Mouse (Mus musculus) liver, embryonic 12.5 days (tissue): ENCODE results near the gene Caln1. TPM values are rescaled to one million over a fixed set of nuclear protein-coding genes. Genes with fewer than 3 reads are reported as not detected.

Experiments used
- ATAC-seq: fragments of 200-750 bp; cut with Nextera tagmentation; 2 replicates; pipeline ENCODE4 v1.8.0; 2017; ENCODE audit warnings: moderate number of reproducible peaks, mild to moderate bottlenecking, moderate library complexity
- H3K27ac ChIP-seq: fragments of 300-500 bp; sonication (generic); 2 replicates; pipeline ENCODE4 v1.5.1; 2016; ENCODE audit warnings: mild to moderate bottlenecking
- H3K27me3 ChIP-seq: fragments of 300-500 bp; sonication (generic); replicated peaks from 2 replicates; pipeline ENCODE4 v1.6.1; 2016; ENCODE audit warnings: mild to moderate bottlenecking, moderate library complexity
- H3K36me3 ChIP-seq: fragments of 300-500 bp; sonication (generic); 2 replicates; pipeline ENCODE4 v1.6.1; 2016; ENCODE audit warnings: mild to moderate bottlenecking, moderate library complexity
- H3K4me1 ChIP-seq: fragments of 300-500 bp; sonication (generic); 2 replicates; pipeline ENCODE4 v1.6.1; 2016
- H3K4me2 ChIP-seq: fragments of 300-500 bp; sonication (generic); 2 replicates; pipeline ENCODE4 v1.6.1; 2016; ENCODE audit warnings: mild to moderate bottlenecking, moderate library complexity
- H3K4me3 ChIP-seq: fragments of 300-500 bp; sonication (generic); 2 replicates; pipeline ENCODE4 v1.5.1; 2016; ENCODE audit warnings: mild to moderate bottlenecking, moderate library complexity
- H3K9ac ChIP-seq: fragments of 300-500 bp; sonication (generic); 2 replicates; pipeline ENCODE4 v1.6.1; 2016; ENCODE audit warnings: mild to moderate bottlenecking, moderate library complexity
- H3K9me3 ChIP-seq: fragments of 300-500 bp; sonication (generic); replicated peaks from 2 replicates; pipeline ENCODE4 v1.6.1; 2016; ENCODE audit warnings: mild to moderate bottlenecking, moderate library complexity
- WGBS: fragments of 180-500 bp; shearing (Covaris S2); methylation state at CpG from one replicate; pipeline ENCODE4 v1.1.7; 2016; ENCODE audit not compliant: insufficient replicate concordance; 5-methylcytosine and 5-hydroxymethylcytosine counted together
- polyA plus RNA-seq: library from polyadenylated mRNA; unstranded; fragments of >200 nt; fragmentation: Nextera tagmentation; extraction: Ambion mirVana; gene quantifications from 2 replicates; pipeline ENCODE4 v1.2.1, GENCODE M21; 2016

The Caln1 gene
- polyA plus RNA-seq, 1 experiment from 2014 or later = not detected

DNA sequence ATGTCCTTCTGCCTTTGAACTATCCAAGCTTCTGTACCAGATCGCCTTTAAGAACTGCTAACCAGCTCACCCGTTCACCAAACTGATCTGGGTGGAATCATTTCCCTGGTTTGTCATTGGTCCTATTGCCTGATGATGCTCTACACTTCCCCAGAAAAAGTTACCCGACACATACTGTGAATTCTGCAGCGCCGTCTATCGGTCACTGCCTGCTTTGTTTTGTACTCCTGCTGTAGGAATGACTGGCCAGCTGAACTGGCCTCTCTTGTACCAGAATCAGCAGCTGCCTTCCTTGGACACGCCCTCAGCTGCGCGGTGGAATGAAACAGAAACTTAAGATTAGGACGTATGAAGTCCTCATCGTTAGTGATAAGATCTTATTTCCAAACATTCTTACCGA, 107.5 kb downstream of the Caln1 start:
- no peak for ATAC-seq
- H3K4me3 ChIP-seq = no peak overlapping the region
- 0 out of 2 replicates have a peak, but pooled peaks cover 3% of the 10 kb centered on the region for H3K9me3 ChIP-seq
- no peaks in the 10 kb centered on the region for H3K4me1 ChIP-seq
- no peak overlapping the region for H3K27ac ChIP-seq
- H3K9ac ChIP-seq = no peak overlapping the region
- H3K4me2 ChIP-seq = no peak overlapping the region
- H3K36me3 ChIP-seq = no peaks in the 10 kb centered on the region
- 59% methylated on average over 12 of the region's 12 CpGs for WGBS
- no peaks in the 10 kb centered on the region for H3K27me3 ChIP-seq

DNA sequence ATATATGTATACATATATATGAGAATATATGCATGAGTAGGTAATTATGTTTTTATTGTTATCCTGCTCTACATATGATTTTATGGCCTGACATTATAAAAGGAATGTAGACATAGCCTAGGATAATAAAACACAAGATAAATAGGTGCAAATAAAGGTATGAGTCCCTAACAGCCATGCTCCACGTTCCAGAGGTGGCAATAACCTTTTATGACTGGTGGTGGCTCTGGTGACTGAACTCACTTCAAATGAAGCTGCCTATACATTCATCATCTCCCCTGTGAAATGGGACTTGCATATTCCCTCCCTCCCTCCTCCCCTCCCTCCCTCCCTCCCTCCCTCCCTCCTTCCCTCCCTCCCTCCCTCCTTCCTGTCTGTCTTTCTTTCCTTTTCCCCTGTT, 111.0 kb downstream of the Caln1 start:
- no peak overlapping the region for H3K27ac ChIP-seq
- WGBS = 60% methylated on average over 1 of the region's 1 CpGs
- no peaks in the 10 kb centered on the region for H3K4me1 ChIP-seq
- no peak overlapping the region for H3K9ac ChIP-seq
- no peak for ATAC-seq
- H3K4me3 ChIP-seq = no peak overlapping the region
- no peak overlapping the region for H3K4me2 ChIP-seq
- H3K36me3 ChIP-seq = no peaks in the 10 kb centered on the region
- H3K27me3 ChIP-seq = no peaks in the 10 kb centered on the region
- 0 out of 2 replicates have a peak, but pooled peaks cover 11% of the 10 kb centered on the region for H3K9me3 ChIP-seq

DNA sequence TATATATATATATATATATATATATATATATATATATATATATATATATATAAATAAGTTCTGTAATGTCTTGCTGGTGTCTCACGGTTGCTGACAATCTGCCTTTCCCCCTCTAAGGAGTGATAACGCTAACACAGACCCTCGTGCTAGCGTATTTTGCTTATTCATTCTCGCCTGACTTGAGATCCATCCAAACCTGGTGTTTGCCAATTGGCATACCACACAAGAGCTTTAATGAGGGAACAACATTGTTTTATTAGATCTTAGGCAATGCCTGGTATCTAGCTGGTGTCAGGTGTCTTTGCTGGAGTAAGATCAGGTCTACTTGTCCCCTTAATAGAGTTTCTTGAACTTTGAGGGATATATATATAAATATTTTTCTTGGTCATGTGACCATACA, 122.2 kb downstream of the Caln1 start:
- H3K9ac ChIP-seq = no peak overlapping the region
- no peak overlapping the region for H3K4me3 ChIP-seq
- 73% methylated on average over 5 of the region's 5 CpGs for WGBS
- no peaks in the 10 kb centered on the region for H3K4me1 ChIP-seq
- H3K36me3 ChIP-seq = no peaks in the 10 kb centered on the region
- H3K27me3 ChIP-seq = no peaks in the 10 kb centered on the region
- H3K4me2 ChIP-seq = no peak overlapping the region
- H3K27ac ChIP-seq = no peak overlapping the region
- ATAC-seq = no peak
- no peaks in the 10 kb centered on the region for H3K9me3 ChIP-seq

DNA sequence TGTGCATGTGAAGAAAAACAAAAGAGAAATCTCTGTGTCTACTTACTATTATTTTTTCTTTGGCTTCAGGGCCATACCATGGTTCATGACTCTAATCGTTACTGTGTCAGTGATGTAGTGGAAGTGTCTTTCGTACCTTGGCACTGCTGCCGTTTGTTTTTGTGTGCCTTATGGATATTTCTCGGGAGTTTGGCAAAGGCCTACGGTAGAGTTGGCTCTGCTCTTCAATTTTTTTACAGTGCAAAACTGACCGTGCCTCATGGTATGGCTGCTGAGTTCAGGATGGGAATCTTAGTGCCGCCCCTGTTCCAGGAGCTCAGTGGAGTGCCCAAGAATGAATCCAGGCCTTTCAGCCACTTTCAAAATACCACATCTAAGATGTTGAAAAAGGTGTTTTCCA, 123.0 kb downstream of the Caln1 start:
- Histone ChIP-seq H3K4me2 (no peak overlapping the region), H3K27me3 (no peaks in the 10 kb centered on the region), H3K9me3 (no peaks in the 10 kb centered on the region), H3K27ac (no peak overlapping the region), H3K4me3 (no peak overlapping the region), H3K9ac (no peak overlapping the region), H3K4me1 (no peaks in the 10 kb centered on the region), H3K36me3 (no peaks in the 10 kb centered on the region)
- ATAC-seq = no peak
- WGBS = 59% methylated on average over 7 of the region's 7 CpGs

DNA sequence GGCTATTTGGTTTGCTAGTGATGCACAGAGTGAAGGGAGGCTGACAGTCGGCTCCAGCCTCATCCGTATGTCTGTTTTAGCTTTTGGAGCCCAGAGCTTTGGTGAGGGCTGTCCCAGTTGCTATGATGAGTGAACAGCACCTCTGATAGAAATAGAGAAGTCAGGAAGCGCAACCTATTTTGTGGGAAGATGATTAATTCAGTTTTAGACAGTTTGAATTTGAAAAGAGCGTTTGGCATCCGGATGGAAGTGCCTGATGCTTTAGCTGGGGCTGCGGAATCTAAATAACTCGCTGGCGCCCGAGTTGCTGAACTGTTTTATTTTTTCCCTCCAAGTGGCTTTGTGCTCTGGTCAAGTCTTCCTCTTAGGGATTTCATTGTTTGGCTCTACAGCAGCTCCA, 133.3 kb downstream of the Caln1 start:
- no peak overlapping the region for H3K4me2 ChIP-seq
- no peaks in the 10 kb centered on the region for H3K36me3 ChIP-seq
- no peak for ATAC-seq
- no peaks in the 10 kb centered on the region for H3K27me3 ChIP-seq
- peaks cover 9% of the 10 kb centered on the region; the same call in 1 of the 2 replicates for H3K9me3 ChIP-seq
- no peaks in the 10 kb centered on the region for H3K4me1 ChIP-seq
- H3K4me3 ChIP-seq = no peak overlapping the region
- no peak overlapping the region for H3K9ac ChIP-seq
- WGBS = 70% methylated on average over 9 of the region's 9 CpGs
- no peak overlapping the region for H3K27ac ChIP-seq

DNA sequence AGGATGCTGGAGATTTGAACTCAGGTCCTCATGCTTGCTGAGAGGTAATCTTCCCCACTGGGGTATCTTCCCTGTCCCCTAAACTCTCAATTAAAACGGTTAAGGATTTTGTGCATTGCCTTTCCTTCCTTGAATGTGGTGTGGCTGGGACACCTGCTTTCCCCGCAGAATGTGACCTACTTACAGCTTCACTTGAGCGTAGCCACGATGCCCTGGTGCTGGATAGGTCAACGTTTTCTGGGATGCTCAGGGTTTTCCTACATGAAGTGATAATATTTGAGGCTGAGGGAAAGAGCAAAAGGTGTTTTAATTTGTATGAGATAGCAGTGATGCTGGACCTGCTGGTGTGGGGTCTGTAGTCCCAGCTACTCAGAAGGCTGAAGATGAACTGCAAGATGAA, 135.6 kb downstream of the Caln1 start:
- WGBS = 63% methylated on average over 5 of the region's 5 CpGs
- H3K36me3 ChIP-seq = no peaks in the 10 kb centered on the region
- H3K9me3 ChIP-seq = peaks cover 15% of the 10 kb centered on the region; the same call in 1 of the 2 replicates
- H3K27ac ChIP-seq = no peak overlapping the region
- no peak overlapping the region for H3K9ac ChIP-seq
- no peak for ATAC-seq
- no peaks in the 10 kb centered on the region for H3K27me3 ChIP-seq
- no peak overlapping the region for H3K4me3 ChIP-seq
- no peak overlapping the region for H3K4me2 ChIP-seq
- H3K4me1 ChIP-seq = no peaks in the 10 kb centered on the region

DNA sequence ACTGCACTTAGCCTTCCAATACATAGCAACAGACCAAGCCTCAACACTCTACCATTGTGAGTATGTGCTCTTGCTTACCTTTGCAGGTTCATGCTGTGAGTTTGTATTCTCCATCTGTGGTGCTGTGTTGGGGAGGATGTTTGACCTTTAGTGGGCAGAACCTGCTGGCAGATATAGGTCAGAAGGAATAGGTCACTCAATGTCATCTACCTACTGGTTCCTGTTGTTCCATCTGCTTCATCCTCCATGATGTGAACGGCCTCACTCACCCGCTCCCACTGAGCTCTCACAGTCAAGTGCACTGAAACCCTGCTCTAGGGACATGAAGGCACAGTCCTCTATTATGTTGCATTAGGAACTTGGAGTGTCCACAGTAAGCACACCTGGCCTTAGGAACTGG, 141.3 kb downstream of the Caln1 start:
- H3K36me3 ChIP-seq = no peaks in the 10 kb centered on the region
- no peak overlapping the region for H3K4me3 ChIP-seq
- no peak overlapping the region for H3K27ac ChIP-seq
- no peak overlapping the region for H3K4me2 ChIP-seq
- WGBS = 76% methylated on average over 2 of the region's 2 CpGs
- no peaks in the 10 kb centered on the region for H3K4me1 ChIP-seq
- ATAC-seq = no peak
- H3K9ac ChIP-seq = no peak overlapping the region
- H3K27me3 ChIP-seq = no peaks in the 10 kb centered on the region
- H3K9me3 ChIP-seq = peaks cover 18% of the 10 kb centered on the region

DNA sequence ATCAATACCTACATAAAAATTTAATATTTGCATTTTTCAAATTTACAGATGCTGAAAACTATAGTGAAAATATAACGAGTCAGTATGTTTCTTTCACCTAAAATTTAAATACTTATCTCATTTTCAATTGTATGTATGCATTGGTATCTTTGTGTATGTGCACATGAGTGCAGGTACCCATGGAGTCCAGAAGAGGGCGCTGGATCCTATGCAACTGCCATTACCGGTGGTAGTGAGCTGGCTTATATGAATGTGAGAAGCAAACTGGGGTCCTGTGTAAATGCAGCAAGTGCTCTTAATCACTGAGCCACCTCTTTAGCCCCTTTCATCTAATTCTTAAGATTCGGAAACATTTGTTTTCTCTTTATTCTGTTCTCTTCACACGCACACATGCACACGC, 146.1 kb downstream of the Caln1 start:
- no peak overlapping the region for H3K27ac ChIP-seq
- H3K36me3 ChIP-seq = no peaks in the 10 kb centered on the region
- H3K4me3 ChIP-seq = no peak overlapping the region
- no peaks in the 10 kb centered on the region for H3K27me3 ChIP-seq
- H3K4me2 ChIP-seq = no peak overlapping the region
- H3K9ac ChIP-seq = no peak overlapping the region
- no peaks in the 10 kb centered on the region for H3K4me1 ChIP-seq
- 60% methylated on average over 6 of the region's 6 CpGs for WGBS
- peaks cover 12% of the 10 kb centered on the region for H3K9me3 ChIP-seq
- no peak for ATAC-seq

DNA sequence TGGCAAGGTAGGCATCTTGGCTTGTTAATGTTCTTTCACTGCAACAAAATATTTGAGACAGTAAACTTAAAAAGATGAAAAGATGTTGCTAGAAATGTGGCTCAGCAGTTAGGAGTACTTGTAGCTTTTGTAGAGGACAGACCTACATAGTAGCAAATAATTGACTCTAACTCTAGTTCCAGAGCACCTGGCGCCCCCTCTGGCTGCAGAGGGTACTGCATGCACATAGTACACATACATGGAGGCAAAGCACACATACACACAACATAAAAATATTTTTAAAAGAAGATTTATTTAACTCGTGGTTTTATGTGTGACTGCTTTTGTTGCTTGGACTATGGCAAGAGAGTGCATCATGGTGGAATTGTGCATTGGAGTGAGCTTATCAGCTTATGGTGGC, 151.3 kb downstream of the Caln1 start:
- H3K4me1 ChIP-seq = no peaks in the 10 kb centered on the region
- H3K36me3 ChIP-seq = no peaks in the 10 kb centered on the region
- no peaks in the 10 kb centered on the region for H3K27me3 ChIP-seq
- H3K4me3 ChIP-seq = no peak overlapping the region
- no peak overlapping the region for H3K4me2 ChIP-seq
- ATAC-seq = no peak
- no peak overlapping the region for H3K9ac ChIP-seq
- WGBS = 39% methylated on average over 2 of the region's 2 CpGs
- H3K27ac ChIP-seq = no peak overlapping the region
- H3K9me3 ChIP-seq = peaks cover 15% of the 10 kb centered on the region

DNA sequence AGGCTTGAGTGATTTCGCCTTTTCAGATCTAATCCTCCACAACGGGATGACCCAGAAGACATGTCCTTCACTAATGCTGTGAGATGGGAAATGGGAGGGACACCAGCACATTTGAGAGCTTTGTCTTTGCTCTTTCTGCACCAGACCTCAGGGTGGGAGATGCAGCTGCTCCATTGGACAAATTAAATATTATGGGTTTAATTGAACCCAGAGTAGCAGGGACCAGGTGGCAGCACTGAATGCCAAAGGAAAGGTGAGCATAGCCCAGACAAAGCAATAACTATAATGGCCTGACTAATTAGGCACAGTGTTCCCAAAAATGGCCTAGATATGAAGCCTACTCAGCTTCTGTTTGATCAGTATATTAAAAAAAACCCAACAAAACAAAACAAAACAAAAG, 158.2 kb downstream of the Caln1 start:
- no peak for ATAC-seq
- 62% methylated on average over 2 of the region's 2 CpGs for WGBS
- Histone ChIP-seq H3K9ac (no peak overlapping the region), H3K4me1 (no peaks in the 10 kb centered on the region), H3K9me3 (peaks cover 13% of the 10 kb centered on the region), H3K27ac (no peak overlapping the region), H3K27me3 (no peaks in the 10 kb centered on the region), H3K4me2 (no peak overlapping the region), H3K36me3 (no peaks in the 10 kb centered on the region), H3K4me3 (no peak overlapping the region)

DNA sequence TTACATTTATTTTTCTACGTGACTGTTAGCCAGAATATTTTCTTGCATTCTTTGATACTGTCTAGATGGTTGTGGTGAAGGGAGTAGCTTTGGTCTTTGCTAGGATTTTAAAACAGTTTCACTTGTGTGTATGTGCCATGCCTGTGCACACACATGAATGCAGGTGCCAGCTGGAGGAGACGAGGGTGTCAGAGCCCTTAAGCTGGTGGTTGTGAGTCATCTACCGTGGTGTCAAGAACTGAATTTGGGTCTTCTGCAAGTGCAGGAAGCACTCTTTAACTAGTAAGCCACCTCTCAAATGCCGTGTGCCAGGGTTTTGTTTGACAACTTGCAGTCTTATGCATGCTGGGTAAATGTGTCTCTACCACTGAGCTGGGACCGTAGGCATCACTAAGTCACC, 178.2 kb downstream of the Caln1 start:
- Histone ChIP-seq H3K4me2 (no peak overlapping the region), H3K9ac (no peak overlapping the region), H3K4me1 (no peaks in the 10 kb centered on the region), H3K4me3 (no peak overlapping the region), H3K36me3 (no peaks in the 10 kb centered on the region), H3K27ac (no peak overlapping the region), H3K27me3 (no peaks in the 10 kb centered on the region), H3K9me3 (peaks cover 32% of the 10 kb centered on the region)
- WGBS = 65% methylated on average over 5 of the region's 5 CpGs
- no peak for ATAC-seq

DNA sequence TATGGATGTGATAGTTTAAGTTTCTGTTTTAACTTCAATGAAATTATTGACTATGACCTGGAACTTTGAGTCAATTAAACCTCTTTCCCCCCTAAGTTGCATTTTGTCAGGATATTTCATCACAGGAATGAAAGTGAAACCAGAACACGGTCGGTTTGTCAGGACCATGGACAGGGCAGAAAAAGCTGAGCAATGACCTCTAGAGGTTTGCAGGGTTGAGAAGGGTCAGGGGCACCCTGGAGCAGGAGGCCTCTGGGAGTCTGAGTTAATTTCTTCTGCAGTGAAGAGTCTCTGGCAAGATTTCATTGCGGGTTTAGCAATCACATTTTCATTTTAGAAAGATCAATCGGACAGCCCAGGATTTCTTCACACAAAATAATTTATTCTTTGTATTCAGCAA, 184.7 kb downstream of the Caln1 start:
- Histone ChIP-seq H3K36me3 (no peaks in the 10 kb centered on the region), H3K4me1 (no peaks in the 10 kb centered on the region), H3K9me3 (peaks cover 9% of the 10 kb centered on the region), H3K4me3 (no peak overlapping the region), H3K27ac (no peak overlapping the region), H3K27me3 (no peaks in the 10 kb centered on the region), H3K4me2 (no peak overlapping the region), H3K9ac (no peak overlapping the region)
- no peak for ATAC-seq
- WGBS = 52% methylated on average over 4 of the region's 4 CpGs

DNA sequence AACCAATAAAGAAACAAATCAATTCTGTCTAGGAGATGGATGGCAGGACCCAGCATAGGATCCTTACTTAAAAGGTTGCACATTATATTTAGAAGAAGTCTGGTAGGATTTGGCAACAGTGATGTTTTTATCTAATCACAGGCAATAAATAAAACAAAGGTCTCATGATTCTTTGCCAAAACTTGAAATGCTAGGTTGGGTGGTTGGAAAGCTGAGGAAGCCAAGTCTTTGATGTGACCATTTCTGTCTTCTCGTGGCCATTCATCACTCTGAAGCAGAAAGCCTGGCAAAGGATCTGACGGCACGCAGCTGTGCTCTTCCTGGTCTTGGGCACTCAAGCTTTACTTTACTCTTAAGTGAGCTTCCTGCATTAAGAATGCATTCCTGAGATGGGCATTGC, 193.9 kb downstream of the Caln1 start:
- no peak overlapping the region for H3K27ac ChIP-seq
- H3K9ac ChIP-seq = no peak overlapping the region
- no peaks in the 10 kb centered on the region for H3K4me1 ChIP-seq
- no peak for ATAC-seq
- no peak overlapping the region for H3K4me2 ChIP-seq
- H3K9me3 ChIP-seq = peaks cover 22% of the 10 kb centered on the region
- WGBS = 69% methylated on average over 3 of the region's 3 CpGs
- H3K27me3 ChIP-seq = no peaks in the 10 kb centered on the region
- no peak overlapping the region for H3K4me3 ChIP-seq
- H3K36me3 ChIP-seq = no peaks in the 10 kb centered on the region
